Mouse (Mus musculus): ENCODE measurements around the gene Ankrd13a. TPM values are rescaled to one million over a fixed set of nuclear protein-coding genes. Genes with fewer than 3 reads are reported as not detected.

Gene Ankrd13a
- polyA plus RNA-seq, 1 experiment from 2014 or later: 40.2 TPM

DNA sequence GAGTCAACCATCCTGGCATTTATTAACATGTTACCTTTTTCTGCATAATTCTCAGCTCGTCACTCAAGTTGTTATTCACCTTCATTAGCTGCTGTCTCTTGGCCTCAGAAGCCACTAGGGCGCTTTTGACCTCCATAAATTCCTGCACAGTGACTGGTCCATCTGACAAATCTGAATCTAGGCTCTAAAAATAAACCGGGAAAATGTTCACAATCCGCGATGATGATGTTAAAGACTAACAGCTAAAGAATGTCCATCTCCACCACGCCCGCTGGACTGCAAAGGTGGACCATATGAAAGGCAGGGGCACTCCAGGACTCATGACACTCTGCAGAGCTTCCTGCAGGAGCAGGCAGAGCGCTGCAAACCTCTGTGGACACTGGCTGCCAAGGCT lies 30.8 kb upstream of the Ankrd13a start:
- H3K27me3 ChIP-seq: no peaks in the 10 kb centered on the region
- H3K27ac ChIP-seq: no peak overlapping the region
- H3K36me3 ChIP-seq: peaks cover 87% of the 10 kb centered on the region
- no peaks in the 10 kb centered on the region for H3K4me1 ChIP-seq
- H3K9ac ChIP-seq: no peak overlapping the region
- 90% methylated on average over 8 of the region's 8 CpGs for WGBS
- H3K4me2 ChIP-seq (replicated peaks): no peak overlapping the region
- no peak for ATAC-seq (ENCODE audit: low FRiP score, low read depth)
- no peaks in the 10 kb centered on the region for H3K9me3 ChIP-seq
- no peak overlapping the region for H3K4me3 ChIP-seq

DNA sequence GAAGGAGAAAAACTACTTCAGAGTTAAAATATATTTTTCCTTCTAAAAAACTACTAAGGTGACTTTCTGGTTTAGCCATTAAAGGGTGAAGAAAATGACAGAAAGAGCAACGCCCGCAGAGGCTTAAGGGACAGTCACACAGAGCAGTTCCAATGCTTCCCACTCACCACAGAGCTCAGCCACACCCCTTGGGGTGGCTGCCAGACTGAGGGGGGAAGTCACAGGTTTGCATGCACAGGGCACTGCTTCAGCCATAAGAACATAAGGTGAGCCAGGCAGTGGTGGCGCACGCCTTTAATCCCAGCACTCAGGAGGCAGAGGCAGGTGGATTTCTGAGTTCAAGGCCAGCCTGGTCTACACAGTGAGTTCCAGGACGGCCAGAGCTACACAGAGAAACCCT lies 28.9 kb upstream of the Ankrd13a start:
- Histone ChIP-seq H3K4me1 (no peaks in the 10 kb centered on the region), H3K36me3 (peaks cover 84% of the 10 kb centered on the region), H3K4me2 (replicated peaks) (no peak overlapping the region), H3K9me3 (no peaks in the 10 kb centered on the region), H3K9ac (no peak overlapping the region), H3K27me3 (no peaks in the 10 kb centered on the region), H3K4me3 (no peak overlapping the region), H3K27ac (no peak overlapping the region)
- 86% methylated on average over 5 of the region's 5 CpGs for WGBS
- ATAC-seq (ENCODE audit: low FRiP score, low read depth): no peak

DNA sequence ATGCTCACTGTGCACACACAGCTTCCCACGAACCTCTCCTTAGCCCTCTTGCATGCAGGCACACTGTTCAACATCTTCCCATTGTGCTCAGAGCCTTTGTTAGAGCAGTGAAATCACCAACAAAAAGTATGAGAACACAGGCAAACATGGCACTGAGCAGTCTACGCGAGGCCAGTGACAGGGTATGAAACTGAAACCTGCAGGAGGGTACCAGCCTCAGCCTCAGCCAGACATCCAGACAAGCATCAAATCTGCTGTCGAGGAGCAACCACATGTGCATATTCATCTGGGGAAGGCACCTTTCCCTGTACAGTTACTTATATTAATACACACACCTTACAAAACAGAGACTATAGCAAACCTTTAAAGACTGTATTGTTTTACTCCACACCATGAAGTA lies 27.6 kb upstream of the Ankrd13a start:
- Histone ChIP-seq H3K27me3 (no peaks in the 10 kb centered on the region), H3K9ac (no peak overlapping the region), H3K4me3 (no peak overlapping the region), H3K36me3 (peaks cover 86% of the 10 kb centered on the region), H3K4me1 (no peaks in the 10 kb centered on the region), H3K27ac (no peak overlapping the region), H3K9me3 (no peaks in the 10 kb centered on the region), H3K4me2 (replicated peaks) (no peak overlapping the region)
- WGBS: 92% methylated on average over 4 of the region's 4 CpGs
- ATAC-seq (ENCODE audit: low FRiP score, low read depth): no peak

DNA sequence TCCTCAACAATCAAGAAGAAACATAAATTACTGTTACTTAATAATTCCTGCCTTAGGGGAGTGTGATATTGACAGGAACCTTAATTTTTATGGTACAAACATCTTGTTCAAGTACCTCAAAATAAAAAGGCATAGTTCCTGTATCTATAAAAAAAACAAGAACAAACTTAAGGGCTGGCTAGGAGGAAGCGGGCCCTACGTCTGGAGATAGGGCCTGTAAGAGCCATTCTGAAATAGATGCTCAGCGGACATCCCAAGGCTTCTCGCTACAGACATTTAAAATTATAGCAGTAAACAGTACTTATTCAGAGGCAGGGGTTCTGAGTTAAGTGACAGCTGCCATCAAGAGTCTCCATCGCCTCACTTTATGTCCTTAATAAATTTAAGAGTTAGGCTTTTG lies 27.0 kb upstream of the Ankrd13a start:
- H3K27ac ChIP-seq: no peak overlapping the region
- peaks cover 86% of the 10 kb centered on the region for H3K36me3 ChIP-seq
- H3K4me2 ChIP-seq (replicated peaks): no peak overlapping the region
- no peak overlapping the region for H3K4me3 ChIP-seq
- no peaks in the 10 kb centered on the region for H3K27me3 ChIP-seq
- no peak for ATAC-seq (ENCODE audit: low FRiP score, low read depth)
- no peaks in the 10 kb centered on the region for H3K4me1 ChIP-seq
- no peak overlapping the region for H3K9ac ChIP-seq
- H3K9me3 ChIP-seq: no peaks in the 10 kb centered on the region
- 92% methylated on average over 5 of the region's 5 CpGs for WGBS

DNA sequence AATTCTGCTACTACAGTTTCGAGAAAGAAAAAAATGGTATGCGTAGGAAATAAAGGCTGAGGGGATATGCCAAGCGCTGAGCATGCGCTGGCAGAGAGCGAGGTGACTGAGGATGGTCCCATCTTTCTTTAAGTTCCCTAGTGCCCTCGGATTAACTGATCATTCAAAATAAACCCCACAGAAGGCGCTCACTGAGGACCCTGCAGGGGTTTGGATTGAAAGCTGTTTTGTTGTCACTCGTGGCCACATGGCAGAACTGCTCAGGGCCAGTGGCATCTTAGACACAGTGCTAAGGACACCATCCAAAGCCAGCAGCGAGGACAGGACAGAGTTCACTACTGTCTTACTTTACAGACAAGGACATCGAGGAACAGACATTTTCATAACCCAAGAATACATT lies 24.2 kb upstream of the Ankrd13a start:
- ATAC-seq (ENCODE audit: low FRiP score, low read depth): no peak
- Histone ChIP-seq H3K4me2 (replicated peaks) (no peak overlapping the region), H3K9ac (no peak overlapping the region), H3K4me3 (no peak overlapping the region), H3K4me1 (no peaks in the 10 kb centered on the region), H3K36me3 (peaks cover 85% of the 10 kb centered on the region), H3K27me3 (no peaks in the 10 kb centered on the region), H3K27ac (no peak overlapping the region), H3K9me3 (no peaks in the 10 kb centered on the region)
- 84% methylated on average over 10 of the region's 10 CpGs for WGBS

DNA sequence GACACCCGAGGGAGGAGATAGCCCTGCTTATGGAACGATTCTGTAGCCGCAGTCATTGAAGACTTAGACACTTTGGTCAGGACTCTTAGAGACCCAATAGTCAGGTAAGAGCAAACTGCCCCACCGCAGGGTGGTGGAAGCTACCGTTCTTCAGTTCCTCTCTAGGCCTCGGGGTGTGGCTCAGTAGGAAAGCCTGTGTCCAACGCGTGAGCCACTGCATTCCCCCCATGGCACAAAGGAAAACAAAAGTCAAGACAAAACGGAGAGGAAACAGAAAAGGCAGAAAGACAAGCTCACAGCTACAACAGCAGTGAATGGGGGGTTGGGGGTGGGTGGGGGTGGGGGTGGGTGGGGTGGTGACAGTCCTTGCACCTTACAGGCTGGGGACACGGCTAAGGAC lies 22.1 kb upstream of the Ankrd13a start:
- no peaks in the 10 kb centered on the region for H3K4me1 ChIP-seq
- peaks cover 87% of the 10 kb centered on the region for H3K36me3 ChIP-seq
- no peak overlapping the region for H3K27ac ChIP-seq
- WGBS: 92% methylated on average over 10 of the region's 10 CpGs
- H3K4me2 ChIP-seq (replicated peaks): no peak overlapping the region
- no peaks in the 10 kb centered on the region for H3K9me3 ChIP-seq
- H3K9ac ChIP-seq: no peak overlapping the region
- no peaks in the 10 kb centered on the region for H3K27me3 ChIP-seq
- no peak for ATAC-seq (ENCODE audit: low FRiP score, low read depth)
- no peak overlapping the region for H3K4me3 ChIP-seq

DNA sequence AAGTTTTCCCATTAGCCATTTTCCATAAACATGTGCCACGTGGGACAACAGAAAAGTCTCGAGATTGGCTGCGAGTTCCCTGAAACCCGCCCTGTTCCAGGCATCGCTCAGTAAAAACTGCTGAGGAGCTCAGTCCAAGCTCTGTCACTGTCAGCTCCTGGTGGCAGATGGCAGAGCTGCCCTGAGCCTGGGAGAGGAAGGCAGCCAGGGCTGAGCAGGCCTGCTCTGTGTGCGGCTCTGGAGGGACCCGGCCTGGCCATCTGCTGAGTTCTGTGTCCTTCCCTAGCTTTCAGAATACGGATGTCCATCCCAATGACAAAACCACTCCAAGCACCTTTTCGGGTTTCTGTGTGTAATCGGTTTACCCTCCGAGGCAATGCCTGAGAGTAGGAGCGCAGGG lies 21.1 kb upstream of the Ankrd13a start:
- no peak overlapping the region for H3K4me2 ChIP-seq (replicated peaks)
- no peak for ATAC-seq (ENCODE audit: low FRiP score, low read depth)
- H3K9me3 ChIP-seq: no peaks in the 10 kb centered on the region
- H3K4me3 ChIP-seq: no peak overlapping the region
- no peak overlapping the region for H3K27ac ChIP-seq
- no peaks in the 10 kb centered on the region for H3K27me3 ChIP-seq
- H3K36me3 ChIP-seq: peaks cover 91% of the 10 kb centered on the region
- 90% methylated on average over 12 of the region's 12 CpGs for WGBS
- no peak overlapping the region for H3K9ac ChIP-seq
- no peaks in the 10 kb centered on the region for H3K4me1 ChIP-seq

DNA sequence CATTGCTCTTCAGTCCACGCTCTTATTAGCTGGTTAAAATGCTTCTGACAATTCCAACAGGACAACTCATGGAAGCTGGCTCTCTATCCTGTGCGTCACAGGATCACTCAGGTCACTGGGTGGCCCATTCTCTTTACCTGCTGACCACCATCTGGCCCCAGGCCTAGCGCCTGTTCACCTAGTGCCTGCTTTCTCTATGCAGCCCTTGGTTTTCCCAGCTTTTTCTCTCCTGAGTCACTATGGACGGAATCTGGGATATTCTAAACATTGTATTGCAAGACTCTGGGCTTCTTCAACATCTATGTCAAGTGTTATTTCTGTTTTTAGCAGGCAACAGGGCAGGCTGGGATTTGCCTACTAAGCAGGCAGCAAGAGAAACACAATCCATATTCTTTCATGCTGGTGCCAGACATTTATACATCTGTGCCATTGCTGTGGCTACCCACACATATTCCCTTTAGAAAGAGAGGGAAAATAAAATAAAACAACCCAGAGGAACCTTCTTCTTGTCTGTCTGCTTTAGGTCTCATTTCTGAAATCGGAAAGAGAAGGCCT lies 14.9 kb upstream of the Ankrd13a start:
- Histone ChIP-seq H3K4me3 (no peak overlapping the region), H3K27ac (no peak overlapping the region), H3K9me3 (no peaks in the 10 kb centered on the region), H3K27me3 (no peaks in the 10 kb centered on the region), H3K36me3 (peaks cover 94% of the 10 kb centered on the region), H3K4me1 (no peaks in the 10 kb centered on the region), H3K9ac (no peak overlapping the region), H3K4me2 (replicated peaks) (no peak overlapping the region)
- 98% methylated on average over 5 of the region's 5 CpGs for WGBS
- ATAC-seq (ENCODE audit: low FRiP score, low read depth): no peak

DNA sequence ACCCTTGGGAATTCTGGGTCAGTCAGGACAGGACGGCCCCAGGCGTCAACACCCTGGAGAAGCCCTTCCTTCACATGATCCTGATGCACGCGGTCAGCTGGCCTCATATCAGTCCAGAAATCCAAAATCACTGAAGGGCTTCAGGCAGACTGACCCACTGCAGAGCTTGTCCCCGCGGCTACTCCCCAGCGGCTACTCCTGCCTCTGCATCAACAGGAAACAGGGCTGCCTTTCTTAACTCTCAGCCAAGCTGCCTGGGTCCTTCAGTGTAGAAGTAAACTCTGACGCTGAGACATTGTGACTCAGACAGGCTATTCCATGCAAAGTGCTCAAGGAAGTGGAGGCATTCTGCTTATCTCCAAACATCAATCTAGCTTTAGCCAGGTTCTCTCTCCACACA lies 12.5 kb upstream of the Ankrd13a start:
- Histone ChIP-seq H3K36me3 (peaks cover 89% of the 10 kb centered on the region), H3K9me3 (no peaks in the 10 kb centered on the region), H3K27ac (no peak overlapping the region), H3K4me3 (no peak overlapping the region), H3K4me2 (replicated peaks) (no peak overlapping the region), H3K4me1 (no peaks in the 10 kb centered on the region), H3K27me3 (no peaks in the 10 kb centered on the region), H3K9ac (no peak overlapping the region)
- WGBS: 89% methylated on average over 8 of the region's 8 CpGs
- no peak for ATAC-seq (ENCODE audit: low FRiP score, low read depth)

DNA sequence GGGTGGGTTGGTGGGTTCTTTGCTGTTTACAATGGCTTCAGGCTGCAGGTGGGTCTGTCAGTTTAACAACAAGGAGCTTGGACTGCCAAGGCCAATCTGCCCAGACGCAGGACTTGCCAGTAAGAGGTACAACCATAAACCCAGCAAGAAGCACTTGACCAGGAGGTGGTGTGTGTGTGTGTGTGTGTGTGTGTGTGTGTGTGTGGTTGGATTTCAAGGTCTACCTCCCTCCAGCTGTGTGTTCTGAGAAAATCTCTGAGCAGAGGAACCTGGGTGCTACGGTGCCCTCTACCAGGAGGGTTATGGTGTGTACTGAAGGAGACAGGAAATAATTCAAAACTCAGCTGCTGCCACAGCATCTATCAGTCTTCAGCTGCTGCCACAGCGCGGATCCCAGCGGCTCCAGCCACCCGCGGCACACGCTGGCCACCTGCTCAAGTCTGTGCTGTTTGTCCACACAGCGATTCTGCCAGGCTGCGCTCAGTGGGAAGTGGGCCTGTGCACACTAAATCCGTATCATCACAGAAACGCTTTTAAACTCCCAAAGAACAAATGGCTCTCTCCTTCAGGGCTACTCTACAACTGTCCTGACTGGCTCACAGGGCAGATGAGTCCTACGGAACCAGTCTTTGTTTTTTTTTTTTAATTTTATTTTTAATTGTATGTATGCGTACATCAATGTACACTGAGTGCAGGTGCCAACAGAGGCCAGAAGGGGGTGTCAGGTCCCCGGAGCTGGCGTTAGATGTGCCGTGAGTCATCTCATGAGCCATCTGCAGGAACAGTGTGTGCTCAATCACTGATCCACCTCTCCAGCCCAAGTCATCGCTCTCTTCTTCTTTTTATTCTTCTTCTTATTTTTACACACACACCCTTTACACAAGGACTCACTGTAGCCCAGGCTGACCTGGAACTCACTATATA lies 9.4 kb upstream of the Ankrd13a start:
- H3K27me3 ChIP-seq: no peaks in the 10 kb centered on the region
- H3K4me1 ChIP-seq: no peaks in the 10 kb centered on the region
- no peak overlapping the region for H3K9ac ChIP-seq
- H3K4me2 ChIP-seq (replicated peaks): no peak overlapping the region
- H3K27ac ChIP-seq: no peak overlapping the region
- ATAC-seq (ENCODE audit: low FRiP score, low read depth): no peak
- no peak overlapping the region for H3K4me3 ChIP-seq
- no peaks in the 10 kb centered on the region for H3K9me3 ChIP-seq
- 88% methylated on average over 18 of the region's 18 CpGs for WGBS
- H3K36me3 ChIP-seq: peaks cover 60% of the 10 kb centered on the region

DNA sequence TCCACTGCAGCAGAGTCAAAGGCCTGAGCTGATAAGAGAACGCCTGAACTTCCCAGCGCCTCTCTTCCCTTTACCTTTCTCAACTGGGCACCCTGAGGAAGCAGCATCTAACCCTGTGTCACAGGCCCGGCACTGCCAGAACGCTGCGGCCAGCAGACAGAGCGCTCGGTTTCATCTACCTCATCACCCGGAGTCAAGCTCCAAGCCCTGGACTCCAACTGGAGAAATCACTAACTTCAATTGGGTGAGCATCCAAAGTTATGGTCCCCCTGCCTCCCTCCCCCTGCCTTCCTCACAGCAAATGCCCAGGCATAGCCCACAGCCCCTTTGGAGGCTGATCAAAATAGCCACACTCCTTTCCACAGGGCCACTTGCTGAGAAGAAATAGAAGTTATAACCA lies 7.8 kb upstream of the Ankrd13a start:
- 94% methylated on average over 8 of the region's 8 CpGs for WGBS
- no peak overlapping the region for H3K4me3 ChIP-seq
- H3K27ac ChIP-seq: no peak overlapping the region
- H3K4me1 ChIP-seq: peaks cover 9% of the 10 kb centered on the region
- peaks cover 44% of the 10 kb centered on the region for H3K36me3 ChIP-seq
- H3K27me3 ChIP-seq: no peaks in the 10 kb centered on the region
- no peak overlapping the region for H3K4me2 ChIP-seq (replicated peaks)
- no peak for ATAC-seq (ENCODE audit: low FRiP score, low read depth)
- H3K9me3 ChIP-seq: no peaks in the 10 kb centered on the region
- no peak overlapping the region for H3K9ac ChIP-seq

DNA sequence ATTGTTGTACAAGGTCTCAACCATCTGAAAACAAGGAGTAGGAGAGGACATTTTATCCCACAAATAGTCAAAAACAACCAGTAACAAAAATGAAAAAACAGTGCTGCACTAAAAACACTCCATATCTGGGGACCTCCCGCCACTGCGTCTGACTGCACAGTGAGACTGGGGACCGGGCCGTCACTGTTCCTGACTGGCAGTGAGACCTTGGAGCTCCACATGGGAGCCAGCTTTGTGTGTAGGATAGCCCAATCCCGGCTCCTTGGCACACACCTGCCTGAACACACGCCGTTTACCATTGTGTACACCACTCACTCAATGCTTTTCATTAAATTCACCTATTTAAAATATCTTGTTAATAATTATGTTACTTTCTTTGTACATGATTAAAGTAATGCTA lies 7.3 kb upstream of the Ankrd13a start:
- 88% methylated on average over 7 of the region's 7 CpGs for WGBS
- H3K27me3 ChIP-seq: no peaks in the 10 kb centered on the region
- H3K27ac ChIP-seq: no peak overlapping the region
- H3K4me2 ChIP-seq (replicated peaks): no peak overlapping the region
- H3K4me3 ChIP-seq: no peak overlapping the region
- H3K36me3 ChIP-seq: peaks cover 39% of the 10 kb centered on the region
- H3K4me1 ChIP-seq: peaks cover 14% of the 10 kb centered on the region
- no peaks in the 10 kb centered on the region for H3K9me3 ChIP-seq
- no peak overlapping the region for H3K9ac ChIP-seq
- ATAC-seq (ENCODE audit: low FRiP score, low read depth): no peak

DNA sequence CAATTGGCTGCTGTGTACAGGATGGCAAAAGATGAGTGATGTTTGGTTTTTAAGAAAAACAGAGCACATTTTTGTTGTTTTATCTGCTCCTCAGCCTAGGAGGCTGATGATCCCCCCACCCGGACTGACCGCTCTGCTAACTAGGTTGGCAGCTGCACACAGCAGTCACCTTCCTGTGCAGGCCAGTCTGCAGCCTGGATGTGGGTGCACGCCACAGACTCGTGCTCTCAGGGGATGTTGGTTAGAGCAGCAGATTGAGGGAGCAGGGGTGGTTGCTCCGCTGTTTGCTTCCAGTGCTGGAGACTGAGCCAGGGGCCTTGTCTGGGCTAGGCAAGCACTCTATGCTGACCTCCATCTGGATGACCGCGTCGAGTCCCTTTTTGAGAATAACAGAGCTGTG lies 4.7 kb upstream of the Ankrd13a start:
- no peak overlapping the region for H3K27ac ChIP-seq
- H3K27me3 ChIP-seq: no peaks in the 10 kb centered on the region
- peaks cover 14% of the 10 kb centered on the region for H3K36me3 ChIP-seq
- no peak for ATAC-seq (ENCODE audit: low FRiP score, low read depth)
- WGBS: 92% methylated on average over 8 of the region's 8 CpGs
- H3K4me3 ChIP-seq: no peak overlapping the region
- H3K9ac ChIP-seq: no peak overlapping the region; the same call in 1 of the 2 replicates
- H3K4me2 ChIP-seq (replicated peaks): no peak overlapping the region
- H3K4me1 ChIP-seq: peaks cover 17% of the 10 kb centered on the region
- no peaks in the 10 kb centered on the region for H3K9me3 ChIP-seq

Data from limb, embryonic 13.5 days (tissue).